Mouse (Mus musculus) Patski (cell line): Measurements from ENCODE around the gene Casp8. TPM values are rescaled to one million over a fixed set of nuclear protein-coding genes. Genes with fewer than 3 reads are reported as not detected.
"Not testable (repeated sequence)": the region's sequence is repeated elsewhere in the genome, so short reads cannot be mapped to it uniquely, and the experiment has no call there.

Experiments
- ATAC-seq: fragments of 100-300 bp; one replicate; pipeline ENCODE4 v1.8.0; 2021
- CTCF ChIA-PET: fragments of 350-600 bp; sonication (Branson Sonifier 250); formaldehyde crosslinking; loops from one replicate; lab custom pipeline; 2022; ENCODE audit warnings: inconsistent platforms; lab: Charles Lee
- POLR2A ChIA-PET: fragments of 350-600 bp; sonication (Branson Sonifier 250); formaldehyde crosslinking; loops from one replicate; lab custom pipeline; 2022; ENCODE audit warnings: antibody characterized with exemption, inconsistent platforms; lab: Charles Lee
- DNase-seq: peaks from one replicate; pipeline ENCODE4 v3.0.0-alpha.2; 2011; ENCODE audit warnings: low read depth, low spot score
- H3K27me3 ChIP-seq: fragments of 371-371 bp; one replicate; pipeline ENCODE4 v1.5.1; 2021
- CTCF ChIP-seq: fragments of 100-300 bp; IDR thresholded peaks from one replicate; pipeline ENCODE4 v1.5.1; 2021
- in situ Hi-C: fragments of 300-500 bp; cut with MboI; formaldehyde crosslinking; loops from 3 replicates; pipeline ENCODE4 v1.11.1; 2018; ENCODE audit warnings: low pct_unique_long_range_greater_than_20kb, mixed read lengths
- polyA plus RNA-seq: library from polyadenylated mRNA; unstranded; gene quantifications from one replicate; pipeline ENCODE4 v1.2.3, GENCODE M21; 2021

The Casp8 gene
- polyA plus RNA-seq, 1 experiment from 2014 or later = 52.5 TPM

DNA sequence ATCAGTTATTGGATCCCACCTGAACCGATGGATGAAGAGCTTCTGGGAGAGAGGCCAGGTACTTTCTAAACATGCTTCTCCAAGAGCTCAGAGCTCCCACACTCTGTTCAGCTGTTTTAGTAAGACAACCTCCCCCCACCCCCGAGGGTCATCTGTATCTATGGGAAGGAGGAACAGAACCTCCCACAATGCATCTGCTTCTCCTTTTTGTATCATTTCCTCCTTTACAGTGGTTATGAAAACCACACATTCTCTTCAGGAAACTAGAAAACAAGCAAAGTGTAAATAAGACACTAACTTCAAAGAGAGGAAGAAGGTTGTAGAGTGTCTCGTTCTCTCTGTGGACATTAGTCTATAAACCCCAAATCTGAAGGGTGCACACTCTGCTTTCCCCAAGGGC lies 65.4 kb downstream of the Casp8 start:
- in situ Hi-C loops, POLR2A ChIA-PET, CTCF ChIA-PET, ATAC-seq, DNase-seq, H3K27me3 ChIP-seq: not testable (repeated sequence)

DNA sequence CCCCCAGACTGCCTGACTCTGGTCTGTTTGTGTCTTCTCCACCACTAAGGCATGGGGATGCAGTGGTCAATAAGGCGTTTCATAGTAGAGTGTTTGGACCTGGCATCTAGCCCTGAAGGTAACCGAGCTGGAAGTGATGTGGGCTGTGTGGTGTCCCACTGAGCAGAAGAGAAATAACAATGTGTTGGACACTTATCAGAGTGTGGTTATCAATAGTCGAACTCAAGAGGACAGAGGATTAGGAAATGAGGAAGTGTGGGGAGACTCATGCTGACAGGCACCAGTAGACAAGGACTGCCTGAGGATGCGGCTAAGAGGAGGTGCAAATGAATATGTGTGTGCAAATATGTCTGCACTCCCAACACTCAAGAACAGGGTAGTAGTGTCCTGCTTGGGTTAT lies 81.3 kb downstream of the Casp8 start:
- in situ Hi-C loops, H3K27me3 ChIP-seq, ATAC-seq, POLR2A ChIA-PET, DNase-seq: not testable (repeated sequence)
- CTCF ChIA-PET = interaction anchor here (0.9 kb wide), 1 partner anchor 199 kb away, joined by 3 read pairs; no protein-coding TSS in a partner anchor

DNA sequence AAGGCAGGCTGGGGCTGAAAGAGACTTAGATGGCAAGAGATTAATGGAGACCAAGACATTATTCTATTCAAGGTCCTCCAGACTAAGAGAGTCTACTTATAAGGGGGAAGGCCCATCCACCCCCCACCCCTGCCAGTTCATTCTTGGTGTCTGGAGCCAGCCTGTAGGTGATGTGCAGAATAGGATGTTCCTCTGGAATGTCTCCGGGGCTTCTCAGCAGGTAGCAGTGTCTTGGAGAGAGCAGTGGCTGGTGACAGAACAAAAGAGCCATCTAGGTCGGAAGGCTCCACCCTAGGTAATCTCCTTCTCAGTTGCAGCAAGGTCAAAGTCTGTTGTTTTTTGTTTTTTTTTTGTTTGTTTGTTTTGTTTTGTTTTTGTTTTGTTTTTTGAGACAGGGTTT lies 84.1 kb downstream of the Casp8 start:
- ATAC-seq, CTCF ChIA-PET, POLR2A ChIA-PET, DNase-seq, in situ Hi-C loops, H3K27me3 ChIP-seq: not testable (repeated sequence)

GRCm38 (mm10) chr1:58883279-58883678 lies 88.1 kb downstream of the Casp8 start:
- H3K27me3 ChIP-seq, ATAC-seq, in situ Hi-C loops, CTCF ChIA-PET, POLR2A ChIA-PET, DNase-seq: not testable (repeated sequence)

DNA sequence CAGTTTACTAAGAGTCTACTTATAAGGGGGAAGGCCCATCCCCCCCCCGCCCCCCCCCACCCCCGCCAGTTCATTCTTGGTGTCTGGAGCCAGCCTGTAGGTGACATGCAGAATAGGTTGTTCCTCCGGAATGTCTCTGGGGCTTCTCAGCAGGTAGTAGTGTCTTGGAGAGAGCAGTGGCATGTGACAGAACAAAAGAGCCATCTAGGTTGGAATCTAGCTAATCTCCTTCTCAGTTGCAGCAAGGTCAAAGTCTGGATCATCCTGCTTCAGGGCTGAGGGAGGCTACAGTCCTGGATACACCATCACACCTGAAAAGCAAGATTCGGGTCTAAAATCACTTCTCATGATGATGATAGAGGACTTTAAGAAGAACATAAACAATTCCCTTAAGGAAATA lies 90.5 kb downstream of the Casp8 start:
- ATAC-seq = no peak
- no peak for TF ChIP-seq CTCF
- CTCF ChIA-PET = no interaction called here
- DNase-seq = no peak
- no peaks in the 10 kb centered on the region for H3K27me3 ChIP-seq
- POLR2A ChIA-PET = no interaction called here
- in situ Hi-C loops = no loop called here

GRCm38 (mm10) chr1:58889826-58890546 lies 94.8 kb downstream of the Casp8 start:
- ChIA-PET POLR2A (no interaction called here), CTCF (no interaction called here)
- no peaks in the 10 kb centered on the region for H3K27me3 ChIP-seq
- ATAC-seq (no peak), DNase-seq (no peak)
- no peak for TF ChIP-seq CTCF
- in situ Hi-C loops = loop anchor here (5.0 kb wide), 1 partner anchor 198 kb away; no protein-coding TSS in a partner anchor

- POLR2A ChIA-PET, H3K27me3 ChIP-seq, ATAC-seq, CTCF ChIA-PET, DNase-seq: not testable (repeated sequence)
- in situ Hi-C loops = loop anchor here (5.0 kb wide), 1 partner anchor 198 kb away; no protein-coding TSS in a partner anchor
Measured at GRCm38 (mm10) chr1:58890697-58891290, 95.6 kb downstream of the Casp8 start.

- in situ Hi-C loops = loop anchor here (5.0 kb wide), 1 partner anchor 199 kb away; no protein-coding TSS in a partner anchor
- H3K27me3 ChIP-seq, POLR2A ChIA-PET, CTCF ChIA-PET, ATAC-seq, DNase-seq: not testable (repeated sequence)
Measured at GRCm38 (mm10) chr1:58891481-58892170, 96.5 kb downstream of the Casp8 start.

DNA sequence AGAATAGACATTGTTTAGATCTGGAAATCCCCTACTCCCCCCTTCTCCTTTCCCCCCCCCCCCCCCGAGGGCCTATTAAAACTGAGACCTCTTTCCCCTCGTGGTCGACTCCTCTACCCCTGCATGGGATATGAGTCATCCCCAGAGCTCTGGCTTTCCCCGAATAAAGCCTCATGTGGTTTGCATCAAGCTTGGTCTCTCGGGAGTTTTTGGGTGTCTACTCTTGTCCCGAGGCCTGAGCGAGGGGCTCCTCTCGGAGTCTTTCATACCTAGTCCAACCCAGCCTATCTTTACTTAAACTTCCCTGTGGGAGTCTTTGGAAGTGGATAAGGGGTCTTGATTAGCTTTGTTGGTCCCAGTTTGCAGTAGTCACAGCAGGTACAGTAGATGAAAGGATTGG lies 97.2 kb downstream of the Casp8 start:
- CTCF ChIA-PET, DNase-seq, H3K27me3 ChIP-seq, ATAC-seq, POLR2A ChIA-PET: not testable (repeated sequence)
- in situ Hi-C loops = loop anchor here (5.0 kb wide), 1 partner anchor 200 kb away; no protein-coding TSS in a partner anchor

Other genes with a start within 250 kb of the Casp8 start
- gene Fam126b, start 209.1 kb upstream of the Casp8 start, polyA plus RNA-seq = 7.0 TPM
- 159 TPM for gene Ndufb3, start 209.0 kb upstream of the Casp8 start, polyA plus RNA-seq
- 0.24 TPM for gene Als2cr12, start 99.4 kb upstream of the Casp8 start, polyA plus RNA-seq
- 73.1 TPM for gene Cflar, start 83.9 kb upstream of the Casp8 start, polyA plus RNA-seq
- 77.4 TPM for gene Trak2, start 178.1 kb downstream of the Casp8 start, polyA plus RNA-seq
- 63.9 TPM for gene Stradb, start 178.1 kb downstream of the Casp8 start, polyA plus RNA-seq